Mouse (Mus musculus) forebrain, embryonic 16.5 days (tissue): ENCODE measurements around the gene Kiss1r. TPM values are rescaled to one million over a fixed set of nuclear protein-coding genes. Genes with fewer than 3 reads are reported as not detected.
A peak's percentile ranks its signal among the peaks of the same experiment; 100 is the strongest.
"Not testable (repeated sequence)": the region's sequence is repeated elsewhere in the genome, so short reads cannot be mapped to it uniquely, and the experiment has no call there.

Source experiments
- ATAC-seq: fragments of 200-750 bp; cut with Nextera tagmentation; 2 replicates; pipeline ENCODE4 v1.8.0; 2017; ENCODE audit warnings: mild to moderate bottlenecking, moderate library complexity
- H3K27ac ChIP-seq: fragments of 300-500 bp; sonication (generic); 2 replicates; pipeline ENCODE4 v1.5.1; 2014; ENCODE audit warnings: low read length, control low read depth
- H3K27me3 ChIP-seq: fragments of 300-500 bp; sonication (generic); replicated peaks from 2 replicates; pipeline ENCODE4 v1.6.1; 2014; ENCODE audit warnings: low read length; ENCODE audit not compliant: control insufficient read depth, insufficient read depth
- H3K36me3 ChIP-seq: fragments of 300-500 bp; sonication (generic); 2 replicates; pipeline ENCODE4 v1.6.1; 2014; ENCODE audit not compliant: control insufficient read depth, insufficient read depth
- H3K4me1 ChIP-seq: fragments of 300-500 bp; sonication (generic); replicated peaks from 2 replicates; pipeline ENCODE4 v1.6.1; 2014; ENCODE audit warnings: low read length; ENCODE audit not compliant: control insufficient read depth, insufficient read depth
- H3K4me2 ChIP-seq: fragments of 300-500 bp; sonication (generic); 2 replicates; pipeline ENCODE4 v1.6.1; 2014; ENCODE audit warnings: mild to moderate bottlenecking, low read length, control low read depth
- H3K4me3 ChIP-seq: fragments of 300-500 bp; sonication (generic); replicated peaks from 2 replicates; pipeline ENCODE4 v1.5.1; 2014; ENCODE audit warnings: mild to moderate bottlenecking, low read length, control low read depth
- H3K9ac ChIP-seq: fragments of 300-500 bp; sonication (generic); replicated peaks from 2 replicates; pipeline ENCODE4 v1.6.1; 2014; ENCODE audit warnings: low read depth, low read length, control low read depth
- H3K9me3 ChIP-seq: fragments of 300-500 bp; sonication (generic); 2 replicates; pipeline ENCODE4 v1.6.1; 2016; ENCODE audit warnings: low read length; ENCODE audit not compliant: control insufficient read depth
- WGBS: fragments of 180-500 bp; shearing (Covaris S2); extraction: QIAGEN DNeasy Blood & Tissue Kit; methylation state at CpG from one replicate; pipeline ENCODE4 v1.1.7; 2014; 5-methylcytosine and 5-hydroxymethylcytosine counted together
- polyA plus RNA-seq: library from polyadenylated mRNA; unstranded; fragments of >200 nt; fragmentation: Nextera tagmentation; extraction: Ambion mirVana; gene quantifications from 2 replicates; pipeline ENCODE4 v1.2.1, GENCODE M21; 2015

Kiss1r gene
- polyA plus RNA-seq, 1 experiment from 2014 or later = 2.7 TPM

DNA sequence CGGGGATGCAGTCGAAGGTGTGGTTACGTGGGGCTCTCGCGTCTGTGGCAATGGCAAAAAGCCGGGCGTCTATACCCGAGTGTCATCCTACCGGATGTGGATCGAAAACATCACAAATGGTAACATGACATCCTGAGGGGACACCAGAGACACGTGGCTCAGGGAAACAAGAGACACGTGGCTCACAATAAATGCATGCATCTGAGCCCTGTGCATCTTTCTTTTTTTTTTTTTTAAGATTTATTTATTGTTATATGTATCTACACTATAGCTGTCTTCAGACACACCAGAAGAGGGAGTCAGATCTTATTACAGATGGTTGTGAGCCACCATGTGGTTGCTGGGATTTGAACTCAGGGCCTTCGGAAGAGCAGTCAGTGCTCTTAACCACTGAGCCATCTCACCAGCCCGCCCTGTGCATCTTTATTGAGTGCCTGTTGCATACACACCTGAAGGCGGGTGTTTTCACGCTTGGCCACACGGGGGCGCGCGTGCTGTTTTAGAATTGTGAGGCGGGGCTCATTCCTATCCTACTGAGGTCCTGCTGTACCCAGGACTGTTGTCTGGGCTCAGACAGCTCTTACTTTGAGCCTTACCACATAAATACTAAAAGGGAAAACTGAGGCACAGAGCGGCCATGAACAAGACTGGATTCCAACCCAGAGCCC lies 24.2 kb upstream of the Kiss1r start:
- H3K27me3 ChIP-seq, H3K4me1 ChIP-seq, H3K9ac ChIP-seq, H3K9me3 ChIP-seq, H3K27ac ChIP-seq, H3K4me2 ChIP-seq, H3K36me3 ChIP-seq, H3K4me3 ChIP-seq: not testable (repeated sequence)
- ATAC-seq = peak; percentile 69
- WGBS = 44% methylated on average over 22 of the region's 22 CpGs

- H3K4me3 ChIP-seq = no peak overlapping the region
- no peaks in the 10 kb centered on the region for H3K9me3 ChIP-seq
- no peak overlapping the region for H3K4me2 ChIP-seq
- WGBS = 91% methylated on average over 16 of the region's 16 CpGs
- no peak for ATAC-seq
- H3K27me3 ChIP-seq = no peaks in the 10 kb centered on the region
- H3K4me1 ChIP-seq = peaks cover 10% of the 10 kb centered on the region
- H3K27ac ChIP-seq = no peak overlapping the region
- no peak overlapping the region for H3K9ac ChIP-seq
- peaks cover 13% of the 10 kb centered on the region for H3K36me3 ChIP-seq
These were observed 20.5 kb upstream of the Kiss1r start for GRCm38 (mm10) chr10:79896306-79896705.

DNA sequence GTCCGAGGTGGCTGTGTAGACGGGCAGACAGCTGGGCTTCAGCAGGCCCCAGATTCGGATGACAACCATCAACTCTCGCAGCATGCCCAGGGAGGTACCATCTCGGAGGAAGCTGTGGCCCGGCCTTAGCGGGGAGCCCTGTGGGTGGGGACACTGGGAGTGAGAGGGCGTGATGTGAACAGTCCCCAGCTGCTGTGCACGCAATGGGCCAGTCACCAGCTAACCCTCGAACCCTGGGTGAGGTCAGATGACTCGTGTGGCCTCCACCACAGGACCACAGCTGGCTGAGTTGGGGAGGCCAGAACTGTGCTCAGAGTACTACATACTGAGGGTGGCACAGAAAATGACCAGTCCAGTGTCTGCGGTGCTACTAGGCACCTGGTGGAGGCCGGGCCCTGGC lies 20.0 kb upstream of the Kiss1r start:
- peaks cover 13% of the 10 kb centered on the region for H3K4me1 ChIP-seq
- no peak overlapping the region for H3K4me2 ChIP-seq
- H3K27ac ChIP-seq = no peak overlapping the region
- ATAC-seq = no peak
- H3K36me3 ChIP-seq = peaks cover 13% of the 10 kb centered on the region
- H3K4me3 ChIP-seq = no peak overlapping the region
- H3K9ac ChIP-seq = no peak overlapping the region
- WGBS = 84% methylated on average over 13 of the region's 13 CpGs
- H3K27me3 ChIP-seq = no peaks in the 10 kb centered on the region
- H3K9me3 ChIP-seq = no peaks in the 10 kb centered on the region

GRCm38 (mm10) chr10:79897316-79898245 lies 19.2 kb upstream of the Kiss1r start:
- Histone ChIP-seq H3K9ac (no peak overlapping the region), H3K4me3 (no peak overlapping the region), H3K27me3 (no peaks in the 10 kb centered on the region), H3K27ac (no peak overlapping the region), H3K9me3 (no peaks in the 10 kb centered on the region), H3K4me2 (no peak overlapping the region), H3K36me3 (peaks cover 13% of the 10 kb centered on the region), H3K4me1 (peaks cover 13% of the 10 kb centered on the region)
- no peak for ATAC-seq
- 54% methylated on average over 20 of the region's 20 CpGs for WGBS

DNA sequence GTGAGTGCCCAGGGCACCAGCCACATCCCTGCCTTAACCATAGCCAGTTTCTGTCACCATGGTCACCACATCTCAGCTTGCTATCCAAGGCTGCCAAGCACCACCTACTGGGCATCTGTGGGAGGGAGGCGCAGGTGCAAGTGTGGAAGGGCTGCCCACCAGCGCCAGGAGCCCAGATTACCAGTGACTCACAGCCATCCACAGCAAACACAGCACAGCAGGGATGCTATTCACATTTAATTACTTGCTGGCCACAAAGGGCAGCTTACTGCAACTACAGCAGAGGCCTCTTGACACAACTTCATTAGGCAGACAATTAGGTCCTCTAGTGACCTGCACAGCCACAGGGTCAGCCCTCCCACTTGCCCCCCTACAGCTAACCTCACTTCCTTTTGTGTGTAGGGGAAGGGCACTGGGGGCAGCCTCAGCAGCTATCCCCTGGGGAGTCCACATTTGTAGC lies 15.8 kb upstream of the Kiss1r start:
- Histone ChIP-seq H3K4me1 (peaks cover 13% of the 10 kb centered on the region), H3K27ac (no peak overlapping the region), H3K4me2 (no peak overlapping the region), H3K9me3 (no peaks in the 10 kb centered on the region), H3K4me3 (no peak overlapping the region), H3K36me3 (peaks cover 16% of the 10 kb centered on the region), H3K9ac (no peak overlapping the region; the same call in 1 of the 2 replicates), H3K27me3 (no peaks in the 10 kb centered on the region)
- 14% methylated on average over 2 of the region's 2 CpGs for WGBS
- ATAC-seq = peak; percentile 79

- no peak for ATAC-seq
- Histone ChIP-seq H3K27me3 (no peaks in the 10 kb centered on the region), H3K4me3 (no peak overlapping the region), H3K9ac (no peak overlapping the region), H3K4me2 (no peak overlapping the region), H3K36me3 (peaks cover 6% of the 10 kb centered on the region), H3K27ac (no peak overlapping the region), H3K9me3 (no peaks in the 10 kb centered on the region), H3K4me1 (peaks cover 9% of the 10 kb centered on the region)
- WGBS = 95% methylated on average over 9 of the region's 9 CpGs
These were observed 10.1 kb upstream of the Kiss1r start for GRCm38 (mm10) chr10:79906712-79907111.

- H3K9me3 ChIP-seq = no peaks in the 10 kb centered on the region
- 95% methylated on average over 10 of the region's 10 CpGs for WGBS
- H3K36me3 ChIP-seq = peaks cover 6% of the 10 kb centered on the region
- no peak overlapping the region for H3K4me2 ChIP-seq
- H3K4me3 ChIP-seq = no peak overlapping the region
- H3K4me1 ChIP-seq = peaks cover 9% of the 10 kb centered on the region
- ATAC-seq = no peak
- H3K27ac ChIP-seq = no peak overlapping the region
- no peaks in the 10 kb centered on the region for H3K27me3 ChIP-seq
- no peak overlapping the region for H3K9ac ChIP-seq
These were observed 9.4 kb upstream of the Kiss1r start for GRCm38 (mm10) chr10:79907415-79907814.

- ATAC-seq = peak; percentile 91
- WGBS = 1% methylated on average over 52 of the region's 52 CpGs
- H3K9me3 ChIP-seq = no peaks in the 10 kb centered on the region
- H3K4me2 ChIP-seq = peak within 1 kb of the TSS; percentile 55
- H3K4me3 ChIP-seq = peak within 1 kb of the TSS; percentile 94
- peaks cover 8% of the 10 kb centered on the region for H3K36me3 ChIP-seq
- no peaks in the 10 kb centered on the region for H3K27me3 ChIP-seq
- peak within 1 kb of the TSS; percentile 99 for H3K27ac ChIP-seq
- peaks cover 9% of the 10 kb centered on the region for H3K4me1 ChIP-seq
- H3K9ac ChIP-seq = peak within 1 kb of the TSS; percentile 99
These were observed 8.3 kb upstream of the Kiss1r start, which contains the start of gene Med16 for GRCm38 (mm10) chr10:79908167-79909091. TSS of gene Med16 (minus strand) at chr10:79908923.
